ENCODE assay signal across 17 mouse cellular contexts in the genomic region with DNA sequence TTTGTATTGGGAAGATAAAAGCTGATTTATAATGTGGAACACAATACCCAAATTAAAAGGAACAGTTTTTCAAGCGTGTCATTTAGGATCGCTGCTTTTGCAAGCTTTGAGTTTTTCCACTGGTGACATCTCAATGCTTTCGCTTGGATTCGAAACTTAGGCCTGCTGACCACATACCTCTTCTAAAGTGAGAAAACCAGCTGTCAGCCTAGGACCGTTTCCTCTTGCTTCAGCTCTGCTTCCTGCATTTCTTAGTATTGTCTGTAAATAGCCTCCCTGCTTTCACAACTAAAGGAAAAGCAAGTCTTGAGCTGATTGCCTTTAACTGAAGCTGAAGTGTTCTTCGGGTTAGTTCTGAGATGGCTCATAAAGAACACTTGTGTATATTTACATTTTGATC.
DNase-seq lines count a peak whose midpoint lies in the region; ATAC-seq lines count a peak whose summit lies in the region.
"Had no signal": no experiment of that assay in that cellular context is flagged by ENCODE, and none has a peak within 500 bp of the region (broad histone marks: within the 10 kb centered on the region; RNA-seq: fewer than 3 reads in every experiment).

No protein-coding gene starts in this region.

- no peaks in the 10 kb centered on the region for H3K4me1 ChIP-seq in hindbrain, embryonic 11.5 days (replicated peaks; ENCODE audit: control insufficient read depth, insufficient read depth, low read length)
- H3K4me1 ChIP-seq: embryonic facial prominence, embryonic 12.5 days; hindbrain, embryonic 13.5 days; neural tube, embryonic 12.5 days had no signal

- no peak overlapping the region for H3K4me3 ChIP-seq in hindbrain, embryonic 11.5 days (ENCODE audit: low read depth, low read length)
- H3K4me3 ChIP-seq: embryonic facial prominence, embryonic 12.5 days; hindbrain, embryonic 13.5 days; neural tube, embryonic 12.5 days had no signal

- no peaks in the 10 kb centered on the region for H3K9me3 ChIP-seq in hindbrain, embryonic 11.5 days (ENCODE audit: control insufficient read depth, low read length)
- H3K9me3 ChIP-seq: embryonic facial prominence, embryonic 12.5 days; hindbrain, embryonic 13.5 days; neural tube, embryonic 12.5 days had no signal

- no peaks in the 10 kb centered on the region for H3K36me3 ChIP-seq in hindbrain, embryonic 11.5 days (ENCODE audit: control insufficient read depth, insufficient read depth, low read length)
- H3K36me3 ChIP-seq: embryonic facial prominence, embryonic 12.5 days; hindbrain, embryonic 13.5 days; neural tube, embryonic 12.5 days had no signal

- H3K4me2 ChIP-seq in hindbrain, embryonic 11.5 days (replicated peaks; ENCODE audit: low read depth, low read length): no peak overlapping the region
- H3K4me2 ChIP-seq: embryonic facial prominence, embryonic 12.5 days; hindbrain, embryonic 13.5 days; liver, embryonic 11.5 days; neural tube, embryonic 12.5 days had no signal

- no peaks in the 10 kb centered on the region for H3K27me3 ChIP-seq in hindbrain, embryonic 11.5 days (ENCODE audit: control insufficient read depth, insufficient read depth, low read length)
- H3K27me3 ChIP-seq: embryonic facial prominence, embryonic 12.5 days; hindbrain, embryonic 13.5 days; neural tube, embryonic 12.5 days had no signal

- intact Hi-C loops in heart, postnatal 14 days (cut with DNase I): no loop called here

- no peak overlapping the region for H3K27ac ChIP-seq in hindbrain, embryonic 11.5 days (ENCODE audit: low read depth, low read length)
- H3K27ac ChIP-seq: embryonic facial prominence, embryonic 12.5 days; hindbrain, embryonic 13.5 days; neural tube, embryonic 12.5 days had no signal

- DNase-seq in heart, adult 8-10 months (ENCODE audit: low spot score): peak; percentile 20
- DNase-seq in heart, postnatal 14 days: no peak
- DNase-seq in kidney, postnatal 14 days: peak; percentile 17
- no peak for DNase-seq in kidney, postnatal 10 days
- DNase-seq in lung, postnatal 10 days: peak; percentile 2
- DNase-seq in lung, adult 18-20 months: no peak
- no peak for DNase-seq in thymus, adult 18-20 months
- no peak for DNase-seq in hindbrain, embryonic 11.5 days (ENCODE audit: low spot score)
- DNase-seq: adrenal gland, postnatal 10 days; B cell, adult 2 months; cerebellum, adult 2 months; left cerebral cortex, postnatal 4 days had no signal

- no peak for ATAC-seq in hindbrain, embryonic 11.5 days (ENCODE audit: low FRiP score)
- ATAC-seq: forebrain, embryonic 16.5 days had no signal

- no peak overlapping the region for H3K9ac ChIP-seq in hindbrain, embryonic 11.5 days (ENCODE audit: low read depth, low read length)
- H3K9ac ChIP-seq: embryonic facial prominence, embryonic 12.5 days; hindbrain, embryonic 13.5 days; neural tube, embryonic 12.5 days had no signal

- 73% methylated on average over 6 of the region's 6 CpGs for WGBS in hindbrain, embryonic 11.5 days

Comparison
In these comparisons a context has a peak if more than half of its experiments do, and no peak if none do; other contexts are left out.
1. DNase-seq: peak in heart, adult 8-10 months (single experiment), kidney, postnatal 14 days (single experiment) and lung, postnatal 10 days (single experiment); none in heart, postnatal 14 days (0 of 2), kidney, postnatal 10 days (single experiment), lung, adult 18-20 months (0 of 2), thymus, adult 18-20 months (0 of 2) and hindbrain, embryonic 11.5 days (single experiment).